Mouse (Mus musculus) heart, postnatal 0 days (tissue): ENCODE data around the gene Nrp1. TPM values are rescaled to one million over a fixed set of nuclear protein-coding genes. Genes with fewer than 3 reads are reported as not detected.

Experiments used
- ATAC-seq: fragments of 200-750 bp; cut with Nextera tagmentation; 2 replicates; pipeline ENCODE4 v1.8.0; 2017; ENCODE audit warnings: low read depth, moderate number of reproducible peaks, moderate library complexity; ENCODE audit not compliant: insufficient read depth
- DNase-seq: peaks from one replicate; pipeline ENCODE4 v3.0.0-alpha.2; 2016; ENCODE audit warnings: low spot score
- H3K27ac ChIP-seq: fragments of 300-500 bp; sonication (generic); 2 replicates; pipeline ENCODE4 v1.5.1; 2014; ENCODE audit warnings: low read depth, mild to moderate bottlenecking
- H3K27me3 ChIP-seq: fragments of 300-500 bp; sonication (generic); 2 replicates; pipeline ENCODE4 v1.6.1; 2014; ENCODE audit warnings: low read length, mixed read lengths; ENCODE audit not compliant: control insufficient read depth, insufficient read depth
- H3K36me3 ChIP-seq: fragments of 300-500 bp; sonication (generic); replicated peaks from 2 replicates; pipeline ENCODE4 v1.6.1; 2014; ENCODE audit warnings: low read length, mixed read lengths; ENCODE audit not compliant: control insufficient read depth, insufficient read depth
- H3K4me1 ChIP-seq: fragments of 300-500 bp; sonication (generic); 2 replicates; pipeline ENCODE4 v1.6.1; 2014; ENCODE audit warnings: antibody characterized with exemption; ENCODE audit not compliant: control insufficient read depth, insufficient read depth
- H3K4me2 ChIP-seq: fragments of 300-500 bp; sonication (generic); 2 replicates; pipeline ENCODE4 v1.6.1; 2014; ENCODE audit warnings: low read depth, mild to moderate bottlenecking, low read length, moderate library complexity
- H3K4me3 ChIP-seq: fragments of 300-500 bp; sonication (generic); 2 replicates; pipeline ENCODE4 v1.5.1; 2014; ENCODE audit warnings: low read depth, low read length
- H3K9ac ChIP-seq: fragments of 300-500 bp; sonication (generic); replicated peaks from 2 replicates; pipeline ENCODE4 v1.6.1; 2014; ENCODE audit warnings: low read depth, low read length, mixed read lengths
- H3K9me3 ChIP-seq: fragments of 300-500 bp; sonication (generic); replicated peaks from 2 replicates; pipeline ENCODE4 v1.6.1; 2016; ENCODE audit warnings: low read length; ENCODE audit not compliant: control insufficient read depth
- CTCF ChIP-seq: IDR thresholded peaks from 2 replicates; pipeline ENCODE4 v1.5.1; 2016; ENCODE audit warnings: antibody characterized with exemption, control low read depth, low read depth
- EP300 ChIP-seq: IDR thresholded peaks from 2 replicates; pipeline ENCODE4 v1.6.1; 2016; ENCODE audit warnings: antibody characterized with exemption, low read depth
- WGBS: fragments of 180-500 bp; shearing (Covaris S2); extraction: QIAGEN DNeasy Blood & Tissue Kit; methylation state at CpG from one replicate; pipeline ENCODE4 v1.1.7; 2014; 5-methylcytosine and 5-hydroxymethylcytosine counted together
- polyA plus RNA-seq: library from polyadenylated mRNA; unstranded; fragments of >200 nt; fragmentation: Nextera tagmentation; extraction: Ambion mirVana; gene quantifications from 2 replicates; pipeline ENCODE4 v1.2.1, GENCODE M21; 2015
- total RNA-seq: library from RNA; depleted of rRNA; stranded (reverse); fragments of >200 nt; gene quantifications from 2 replicates; pipeline ENCODE4 v1.2.3, GENCODE M21; 2014; ENCODE audit warnings: low replicate concordance

The Nrp1 gene
- total and polyA plus RNA-seq, 2 experiments from 2014 or later = 90.5 to 122 TPM

- Histone ChIP-seq H3K4me3 (no peak overlapping the region), H3K9ac (no peak overlapping the region), H3K4me1 (peaks cover 40% of the 10 kb centered on the region), H3K9me3 (no peaks in the 10 kb centered on the region), H3K4me2 (no peak overlapping the region), H3K27ac (0 out of 2 replicates have a peak overlapping the region, but pooled peaks have one; percentile 14), H3K27me3 (no peaks in the 10 kb centered on the region), H3K36me3 (peaks cover 12% of the 10 kb centered on the region; the same call in 1 of the 2 replicates)
- WGBS = 40% methylated on average over 3 of the region's 3 CpGs
- DNase-seq (no peak), ATAC-seq (no peak)
- TF ChIP-seq EP300 (no peak), CTCF (no peak)
Observed at GRCm38 (mm10) chr8:128397441-128397840, 39.0 kb downstream of the Nrp1 start.

GRCm38 (mm10) chr8:128398472-128399091, 40.2 kb downstream of the Nrp1 start:
- Histone ChIP-seq H3K27me3 (no peaks in the 10 kb centered on the region), H3K36me3 (peaks cover 14% of the 10 kb centered on the region; the same call in 1 of the 2 replicates), H3K27ac (no peak overlapping the region), H3K4me1 (peaks cover 40% of the 10 kb centered on the region), H3K4me3 (no peak overlapping the region), H3K9me3 (no peaks in the 10 kb centered on the region), H3K9ac (no peak overlapping the region), H3K4me2 (no peak overlapping the region)
- ATAC-seq (no peak), DNase-seq (no peak)
- WGBS = 81% methylated on average over 11 of the region's 11 CpGs
- TF ChIP-seq CTCF (no peak), EP300 (no peak)

GRCm38 (mm10) chr8:128400286-128400685, 41.9 kb downstream of the Nrp1 start:
- H3K36me3 ChIP-seq = peaks cover 10% of the 10 kb centered on the region; the same call in 1 of the 2 replicates
- DNase-seq = no peak
- no peak overlapping the region for H3K4me2 ChIP-seq
- ATAC-seq = no peak
- WGBS = 70% methylated on average over 5 of the region's 5 CpGs
- H3K9ac ChIP-seq = no peak overlapping the region
- no peak overlapping the region for H3K27ac ChIP-seq
- no peak overlapping the region for H3K4me3 ChIP-seq
- TF ChIP-seq CTCF (no peak), EP300 (no peak)
- H3K4me1 ChIP-seq = peaks cover 28% of the 10 kb centered on the region
- no peaks in the 10 kb centered on the region for H3K27me3 ChIP-seq
- no peaks in the 10 kb centered on the region for H3K9me3 ChIP-seq

- Histone ChIP-seq H3K4me1 (peaks cover 26% of the 10 kb centered on the region), H3K9me3 (no peaks in the 10 kb centered on the region), H3K36me3 (peaks cover 10% of the 10 kb centered on the region; the same call in 1 of the 2 replicates), H3K27me3 (no peaks in the 10 kb centered on the region), H3K4me3 (no peak overlapping the region), H3K27ac (no peak overlapping the region), H3K9ac (no peak overlapping the region), H3K4me2 (no peak overlapping the region)
- DNase-seq = no peak
- WGBS = 44% methylated on average over 2 of the region's 2 CpGs
- no peak for TF ChIP-seq EP300
- no peak for TF ChIP-seq CTCF
- ATAC-seq = no peak
Observed at GRCm38 (mm10) chr8:128404876-128405275, 46.5 kb downstream of the Nrp1 start.

GRCm38 (mm10) chr8:128413381-128413780, 55.0 kb downstream of the Nrp1 start:
- H3K4me1 ChIP-seq = peaks cover 77% of the 10 kb centered on the region
- no peaks in the 10 kb centered on the region for H3K27me3 ChIP-seq
- ATAC-seq = no peak
- H3K27ac ChIP-seq = peak overlapping the region; percentile 55
- H3K4me3 ChIP-seq = no peak overlapping the region
- TF ChIP-seq EP300 = no peak
- TF ChIP-seq CTCF = no peak
- WGBS = 35% methylated on average over 4 of the region's 4 CpGs
- DNase-seq = peak; percentile 55
- peaks cover under 1% of the 10 kb centered on the region; the same call in 1 of the 2 replicates for H3K36me3 ChIP-seq
- no peak overlapping the region for H3K9ac ChIP-seq
- H3K4me2 ChIP-seq = no peak overlapping the region
- no peaks in the 10 kb centered on the region for H3K9me3 ChIP-seq
